Mouse (Mus musculus) intestine, postnatal 0 days (tissue): ENCODE data around the gene Pbx1. TPM values are rescaled to one million over a fixed set of nuclear protein-coding genes. Genes with fewer than 3 reads are reported as not detected.

Source experiments
- ATAC-seq: fragments of 200-750 bp; cut with Nextera tagmentation; 2 replicates; pipeline ENCODE4 v1.8.0; 2017; ENCODE audit warnings: mild to moderate bottlenecking, moderate TSS enrichment, moderate library complexity
- H3K27ac ChIP-seq: fragments of 300-500 bp; sonication (generic); 2 replicates; pipeline ENCODE4 v1.5.1; 2014; ENCODE audit warnings: mild to moderate bottlenecking, low read depth, low read length, moderate library complexity
- H3K27me3 ChIP-seq: fragments of 300-500 bp; sonication (generic); replicated peaks from 2 replicates; pipeline ENCODE4 v1.6.1; 2014; ENCODE audit warnings: low read length, mixed read lengths; ENCODE audit not compliant: control insufficient read depth, insufficient read depth
- H3K36me3 ChIP-seq: fragments of 300-500 bp; sonication (generic); 2 replicates; pipeline ENCODE4 v1.6.1; 2014; ENCODE audit warnings: mild to moderate bottlenecking, moderate library complexity; ENCODE audit not compliant: control insufficient read depth, insufficient read depth
- H3K4me1 ChIP-seq: fragments of 300-500 bp; sonication (generic); replicated peaks from 2 replicates; pipeline ENCODE4 v1.6.1; 2014; ENCODE audit warnings: antibody characterized with exemption, low read length, mixed read lengths; ENCODE audit not compliant: control insufficient read depth, insufficient read depth
- H3K4me2 ChIP-seq: fragments of 300-500 bp; sonication (generic); replicated peaks from 2 replicates; pipeline ENCODE4 v1.6.1; 2014; ENCODE audit warnings: low read depth, mild to moderate bottlenecking, moderate library complexity
- H3K4me3 ChIP-seq: fragments of 300-500 bp; sonication (generic); 2 replicates; pipeline ENCODE4 v1.5.1; 2014; ENCODE audit warnings: low read depth, low read length
- H3K9ac ChIP-seq: fragments of 300-500 bp; sonication (generic); 2 replicates; pipeline ENCODE4 v1.6.1; 2014; ENCODE audit warnings: mild to moderate bottlenecking, low read depth, low read length
- H3K9me3 ChIP-seq: fragments of 300-500 bp; sonication (generic); 2 replicates; pipeline ENCODE4 v1.6.1; 2016; ENCODE audit warnings: mixed run types; ENCODE audit not compliant: control insufficient read depth
- CTCF ChIP-seq: sonication (generic); IDR thresholded peaks from 2 replicates; pipeline ENCODE4 v1.5.1; 2016; ENCODE audit warnings: low read depth, mild to moderate bottlenecking, control low read depth, antibody characterized with exemption, moderate library complexity
- WGBS: fragments of 180-500 bp; shearing (Covaris S2); extraction: QIAGEN DNeasy Blood & Tissue Kit; methylation state at CpG from one replicate; pipeline ENCODE4 v1.1.7; 2014; 5-methylcytosine and 5-hydroxymethylcytosine counted together
- polyA plus RNA-seq: library from polyadenylated mRNA; unstranded; fragments of >200 nt; fragmentation: Nextera tagmentation; extraction: Ambion mirVana; gene quantifications from 2 replicates; pipeline ENCODE4 v1.2.1, GENCODE M21; 2015

The Pbx1 gene
- polyA plus RNA-seq, 1 experiment from 2014 or later: 9.8 TPM

GRCm38 (mm10) chr1:168406291-168406675 lies 25.8 kb downstream of the Pbx1 start:
- Histone ChIP-seq H3K4me2 (no peak overlapping the region), H3K27me3 (no peaks in the 10 kb centered on the region), H3K4me3 (no peak overlapping the region), H3K4me1 (peaks cover 4% of the 10 kb centered on the region; the same call in 1 of the 2 replicates), H3K36me3 (no peaks in the 10 kb centered on the region; the same call in 1 of the 2 replicates), H3K9me3 (no peaks in the 10 kb centered on the region), H3K9ac (no peak overlapping the region), H3K27ac (no peak overlapping the region)
- no peak for ATAC-seq
- no peak for TF ChIP-seq CTCF
- WGBS: 62% methylated on average over 8 of the region's 8 CpGs

GRCm38 (mm10) chr1:168405645-168406290 lies 26.3 kb downstream of the Pbx1 start:
- Histone ChIP-seq H3K27ac (no peak overlapping the region), H3K27me3 (no peaks in the 10 kb centered on the region), H3K36me3 (no peaks in the 10 kb centered on the region; the same call in 1 of the 2 replicates), H3K4me1 (peaks cover 4% of the 10 kb centered on the region; the same call in 1 of the 2 replicates), H3K9me3 (no peaks in the 10 kb centered on the region), H3K4me3 (no peak overlapping the region), H3K4me2 (no peak overlapping the region), H3K9ac (no peak overlapping the region)
- no peak for ATAC-seq
- TF ChIP-seq CTCF: no peak
- 46% methylated on average over 10 of the region's 12 CpGs for WGBS

GRCm38 (mm10) chr1:168403529-168403928 lies 28.5 kb downstream of the Pbx1 start:
- H3K4me3 ChIP-seq: no peak overlapping the region
- H3K4me1 ChIP-seq: peaks cover 4% of the 10 kb centered on the region; the same call in 1 of the 2 replicates
- no peak for ATAC-seq

GRCm38 (mm10) chr1:168402683-168403082 lies 29.4 kb downstream of the Pbx1 start:
- Histone ChIP-seq H3K36me3 (no peaks in the 10 kb centered on the region; the same call in 1 of the 2 replicates), H3K9ac (no peak overlapping the region), H3K4me1 (peaks cover 4% of the 10 kb centered on the region; the same call in 1 of the 2 replicates), H3K4me2 (no peak overlapping the region), H3K9me3 (no peaks in the 10 kb centered on the region), H3K27me3 (no peaks in the 10 kb centered on the region), H3K27ac (no peak overlapping the region), H3K4me3 (no peak overlapping the region)
- 55% methylated on average over 7 of the region's 7 CpGs for WGBS
- TF ChIP-seq CTCF: no peak
- no peak for ATAC-seq

More at GRCm38 (mm10) chr1:168403529-168403928, 28.5 kb downstream of the Pbx1 start:
- Histone ChIP-seq H3K27ac (no peak overlapping the region), H3K9ac (no peak overlapping the region), H3K9me3 (no peaks in the 10 kb centered on the region), H3K27me3 (no peaks in the 10 kb centered on the region), H3K36me3 (no peaks in the 10 kb centered on the region; the same call in 1 of the 2 replicates), H3K4me2 (no peak overlapping the region)
- WGBS: 69% methylated on average over 2 of the region's 2 CpGs
- TF ChIP-seq CTCF: no peak

- Histone ChIP-seq H3K4me1 (no peaks in the 10 kb centered on the region), H3K27ac (no peak overlapping the region), H3K36me3 (no peaks in the 10 kb centered on the region), H3K9me3 (no peaks in the 10 kb centered on the region), H3K27me3 (no peaks in the 10 kb centered on the region), H3K9ac (no peak overlapping the region), H3K4me2 (no peak overlapping the region), H3K4me3 (no peak overlapping the region)
- 90% methylated on average over 3 of the region's 3 CpGs for WGBS
- no peak for TF ChIP-seq CTCF
- ATAC-seq: no peak
Measured at GRCm38 (mm10) chr1:168395523-168396159, 36.4 kb downstream of the Pbx1 start.

GRCm38 (mm10) chr1:168394535-168394934 lies 37.5 kb downstream of the Pbx1 start:
- WGBS: 82% methylated on average over 6 of the region's 6 CpGs

More at GRCm38 (mm10) chr1:168394535-168394934, 37.5 kb downstream of the Pbx1 start:
- no peak for TF ChIP-seq CTCF
- Histone ChIP-seq H3K4me3 (no peak overlapping the region), H3K9me3 (no peaks in the 10 kb centered on the region), H3K36me3 (no peaks in the 10 kb centered on the region), H3K4me2 (no peak overlapping the region), H3K27me3 (no peaks in the 10 kb centered on the region), H3K4me1 (no peaks in the 10 kb centered on the region), H3K9ac (no peak overlapping the region), H3K27ac (no peak overlapping the region)
- ATAC-seq: no peak
